Mouse (Mus musculus) thymus, postnatal 14 days (tissue): ENCODE measurements around the gene Ints6l.
"Not testable (repeated sequence)": the region's sequence is repeated elsewhere in the genome, so short reads cannot be mapped to it uniquely, and the experiment has no call there.

Experiments
- DNase-seq: peaks from one replicate; pipeline ENCODE4 v3.0.0; 2021

Ints6l gene

DNA sequence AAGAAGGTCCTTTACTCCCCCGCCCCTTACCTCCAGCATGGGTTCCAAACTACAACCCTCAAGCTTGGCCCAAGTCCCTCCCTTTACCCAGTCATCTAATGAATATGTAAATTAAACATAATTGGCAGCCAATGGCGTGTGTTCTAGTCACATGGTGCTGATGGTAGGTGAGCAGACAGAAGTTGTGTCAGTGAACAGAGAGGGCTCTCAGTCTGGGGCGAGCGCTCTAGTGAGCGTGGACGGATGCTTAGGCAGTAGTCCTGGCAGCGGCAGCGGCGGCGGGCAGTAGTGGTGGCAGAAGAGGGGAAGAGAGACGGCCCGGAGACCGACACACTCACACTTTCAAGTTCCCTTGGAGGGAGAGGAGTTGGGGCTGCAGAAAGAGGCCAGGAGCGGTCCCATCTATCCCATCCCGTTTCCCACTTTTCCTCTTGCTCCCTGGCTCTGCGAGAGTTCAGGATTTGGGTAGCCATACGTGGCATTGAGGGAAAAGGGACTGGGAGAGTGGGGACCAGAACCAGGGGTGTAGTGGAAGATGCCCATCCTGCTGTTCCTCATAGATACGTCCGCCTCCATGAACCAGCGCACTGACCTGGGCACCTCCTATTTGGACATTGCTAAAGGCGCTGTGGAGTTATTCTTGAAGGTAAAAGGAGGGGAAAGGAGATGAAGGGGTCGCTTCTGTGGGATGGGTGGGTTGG is at the start of gene Ints6l:
TSS of gene Ints6l (plus strand) at position 187 of the 701 bp plus-strand sequence.
- peak; percentile 82 for DNase-seq

DNA sequence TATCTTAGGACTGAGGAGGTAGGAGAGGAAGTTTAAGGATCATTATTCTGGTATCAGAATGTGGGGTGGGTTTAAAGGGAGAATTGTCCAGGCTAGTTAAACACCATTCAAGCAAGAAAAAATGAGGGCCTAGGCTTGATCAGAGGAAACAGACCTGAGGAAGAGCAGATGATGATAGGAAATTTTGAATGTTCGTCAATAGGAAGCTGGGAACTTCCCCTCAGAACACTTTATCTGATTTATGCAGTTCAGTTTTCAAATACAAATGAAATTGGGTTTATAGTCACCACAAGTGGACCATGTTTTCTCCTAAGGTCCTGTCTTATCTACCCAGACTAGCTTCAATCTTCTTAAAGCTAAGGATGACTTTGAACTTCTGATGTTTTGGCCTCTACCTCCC is 49.2 kb upstream of the Ints6l start:
- DNase-seq: no peak

- no peak for DNase-seq
Observed at GRCm38 (mm10) chrX:56406128-56406527, 48.5 kb upstream of the Ints6l start.

DNA sequence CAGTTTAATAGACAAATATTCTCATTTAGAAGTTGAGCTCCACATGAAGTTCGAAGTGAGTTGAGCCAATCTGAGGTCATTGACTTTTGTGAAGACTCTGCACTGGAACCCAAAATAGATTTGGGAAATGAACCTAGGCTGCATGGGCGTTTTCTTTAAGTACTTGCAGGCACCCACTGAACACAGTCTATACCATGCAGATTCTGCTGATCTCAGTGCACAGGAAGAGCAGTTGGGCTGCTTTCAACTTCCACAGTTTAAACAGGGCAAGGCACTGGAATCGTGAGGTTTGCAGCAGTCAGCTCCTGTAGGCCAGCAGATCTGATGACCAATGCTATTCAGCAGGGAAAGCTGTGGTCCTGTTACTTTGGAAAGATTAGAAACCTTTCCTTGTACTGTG is 38.4 kb upstream of the Ints6l start:
- DNase-seq: no peak

- peak; percentile 8 for DNase-seq
Observed at GRCm38 (mm10) chrX:56417541-56417940, 37.1 kb upstream of the Ints6l start.

DNA sequence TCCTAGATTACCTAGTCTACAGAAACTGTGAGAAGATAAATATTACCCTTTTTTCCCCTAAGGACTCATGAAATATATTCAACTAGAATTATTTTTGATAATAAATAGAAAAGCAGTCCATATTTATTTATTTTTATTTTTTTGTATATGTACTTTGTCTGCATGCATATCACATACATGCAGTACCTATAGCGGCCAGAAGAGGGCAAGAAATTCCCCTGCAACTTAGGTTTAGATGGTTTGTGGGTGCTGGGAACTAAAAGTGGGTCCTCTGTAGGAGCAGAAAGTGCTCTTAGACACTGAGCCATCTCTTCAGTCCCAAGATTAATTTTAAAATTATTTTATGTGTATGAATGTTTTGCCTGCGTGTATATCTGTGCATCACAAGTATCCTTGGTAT is 24.1 kb upstream of the Ints6l start:
- peak; percentile 17 for DNase-seq

DNA sequence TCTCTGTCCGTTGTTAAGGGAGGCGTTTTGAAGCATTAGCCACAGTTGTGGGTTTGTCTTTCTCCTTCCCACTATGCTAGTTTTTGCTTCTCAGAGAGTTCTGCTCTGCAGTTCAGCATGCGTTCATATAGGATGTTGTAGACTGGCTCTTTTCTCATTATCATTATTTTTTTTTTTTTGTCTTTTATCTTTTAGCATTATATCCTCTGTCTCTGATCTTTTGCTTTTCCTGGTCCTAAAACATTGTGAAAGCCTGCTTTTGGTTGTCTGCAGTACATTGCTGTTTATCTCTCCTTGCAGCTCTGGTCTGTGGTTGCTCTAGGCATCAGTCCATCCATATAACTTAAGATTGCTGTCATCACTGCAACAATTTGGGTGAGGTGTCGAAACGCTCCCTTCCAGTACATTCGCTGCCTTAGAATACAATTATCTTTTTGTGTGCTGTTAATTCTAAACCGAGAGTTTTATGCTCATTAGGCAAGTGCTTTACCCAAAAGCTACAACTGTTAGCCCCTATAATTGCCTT is 18.8 kb upstream of the Ints6l start:
- DNase-seq: no peak

DNA sequence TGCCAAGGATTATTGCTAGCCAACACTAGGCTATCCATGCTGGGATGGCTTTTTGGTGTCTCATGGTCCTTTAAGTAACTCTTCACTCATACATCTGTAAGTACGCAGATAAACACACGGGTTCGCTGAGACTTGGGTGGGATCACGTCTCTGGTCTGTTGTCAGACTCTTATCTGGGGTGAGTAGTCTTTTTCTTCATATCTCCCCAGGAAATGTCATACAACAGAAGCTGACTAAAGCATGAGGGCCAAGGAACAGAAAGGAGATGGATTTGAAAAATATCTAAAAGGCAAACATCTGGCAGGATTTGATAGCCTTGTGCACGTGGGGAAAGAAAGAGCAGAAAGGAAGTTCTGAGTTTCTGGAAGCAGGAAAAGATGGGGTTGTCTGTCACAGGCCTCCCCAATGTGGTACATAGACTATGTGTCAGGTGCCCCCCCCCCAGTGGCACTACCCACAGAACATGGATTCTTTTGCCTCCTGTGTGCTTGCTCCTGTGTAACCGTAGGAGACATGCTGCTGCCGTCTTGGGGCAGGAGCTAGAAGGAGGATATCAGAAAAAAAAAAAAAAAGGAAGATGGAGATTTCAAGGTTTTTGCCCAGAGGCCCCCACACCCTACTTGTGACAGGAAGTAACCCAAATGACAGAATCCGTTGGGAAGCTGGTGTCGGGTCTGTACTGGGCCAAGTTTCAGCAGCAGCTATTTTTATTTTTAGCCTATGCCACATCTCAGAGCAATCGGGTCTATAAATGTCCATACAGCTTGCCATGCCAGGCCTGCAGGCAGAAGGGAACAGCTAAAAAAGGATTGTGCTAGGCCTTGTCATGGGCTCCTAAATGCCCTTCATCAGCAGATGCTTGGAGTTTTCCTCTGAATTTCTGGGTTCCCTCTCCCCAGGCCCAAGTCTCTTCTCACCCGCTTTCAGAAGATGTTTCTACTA is 7.9 kb upstream of the Ints6l start:
- DNase-seq: no peak

- DNase-seq: no peak
Observed at GRCm38 (mm10) chrX:56447524-56448015, 7.1 kb upstream of the Ints6l start, which contains the start of gene Gm2174. TSS of gene Gm2174 (plus strand) at chrX:56447965.

- peak; percentile 89 for DNase-seq
Observed at GRCm38 (mm10) chrX:56455372-56456246, 952 bp downstream of the Ints6l start.

GRCm38 (mm10) chrX:56456379-56456778 is 1.7 kb downstream of the Ints6l start:
- DNase-seq: no peak

- DNase-seq: no peak
Observed at GRCm38 (mm10) chrX:56462020-56462933, 7.6 kb downstream of the Ints6l start.

GRCm38 (mm10) chrX:56464906-56465305 is 10.2 kb downstream of the Ints6l start:
- no peak for DNase-seq

- DNase-seq: no peak
Observed at GRCm38 (mm10) chrX:56467688-56468087, 13.0 kb downstream of the Ints6l start.

DNA sequence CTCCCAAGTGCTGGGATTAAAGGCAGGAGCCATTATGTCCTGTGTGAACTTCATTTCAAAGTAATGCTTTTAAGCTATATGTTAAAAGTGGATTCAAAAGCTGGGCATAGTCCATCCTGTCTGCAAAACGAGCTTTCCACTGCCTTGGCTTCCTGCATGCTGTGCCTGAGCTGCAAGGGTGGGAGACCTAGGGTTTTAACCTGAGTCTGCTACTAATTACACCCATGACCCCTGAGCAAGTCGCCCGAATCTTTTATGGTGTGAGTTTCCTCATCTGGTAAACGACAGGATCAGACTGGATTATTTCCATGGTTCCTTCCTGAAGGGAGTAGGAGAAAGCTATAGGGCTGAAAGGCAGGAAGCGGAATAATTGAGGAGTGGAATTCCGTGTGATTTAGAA is 13.8 kb downstream of the Ints6l start:
- no peak for DNase-seq

DNA sequence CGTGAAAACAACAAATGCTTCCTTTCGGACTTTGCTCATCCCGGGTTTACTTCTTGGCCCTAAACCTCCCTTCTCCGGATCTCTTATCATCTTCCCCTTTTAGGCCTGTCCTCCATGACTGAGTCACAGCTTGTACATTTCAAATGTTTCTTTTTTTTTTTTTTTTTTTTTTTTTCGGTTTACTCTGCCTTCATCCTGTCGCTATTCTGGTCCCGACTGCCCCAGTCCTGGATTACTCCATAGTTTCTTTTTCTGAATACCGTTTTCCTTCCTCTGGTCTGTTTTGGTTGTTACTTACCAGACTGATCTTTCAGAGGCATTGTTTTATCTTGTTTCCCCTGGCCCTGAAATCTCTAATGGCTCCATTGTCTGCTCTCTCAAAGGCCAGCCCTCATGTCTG is 19.4 kb downstream of the Ints6l start:
- DNase-seq: no peak

GRCm38 (mm10) chrX:56477553-56477952 is 22.9 kb downstream of the Ints6l start:
- DNase-seq: no peak

DNA sequence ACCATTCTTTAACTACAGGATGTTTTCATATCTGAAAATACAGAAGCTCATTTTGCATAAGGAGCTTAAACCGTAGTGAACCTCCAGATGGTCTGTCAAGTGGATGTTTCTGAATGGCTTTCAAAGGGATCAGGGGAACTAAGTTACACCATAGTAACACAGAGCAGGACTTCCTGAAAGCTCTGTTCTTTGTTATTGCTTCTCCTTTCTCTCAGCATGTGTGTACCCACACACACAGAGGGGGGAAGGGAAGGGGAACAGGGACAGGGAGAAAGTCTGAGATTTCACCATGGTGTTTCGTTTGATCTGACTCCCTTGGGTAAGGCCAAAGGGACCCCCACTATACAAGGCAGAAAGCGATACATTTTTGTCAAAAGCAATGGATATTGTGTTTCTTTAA is 27.2 kb downstream of the Ints6l start:
- DNase-seq: no peak

- DNase-seq: peak; percentile 75
Observed at GRCm38 (mm10) chrX:56489758-56490157, 35.1 kb downstream of the Ints6l start.

DNA sequence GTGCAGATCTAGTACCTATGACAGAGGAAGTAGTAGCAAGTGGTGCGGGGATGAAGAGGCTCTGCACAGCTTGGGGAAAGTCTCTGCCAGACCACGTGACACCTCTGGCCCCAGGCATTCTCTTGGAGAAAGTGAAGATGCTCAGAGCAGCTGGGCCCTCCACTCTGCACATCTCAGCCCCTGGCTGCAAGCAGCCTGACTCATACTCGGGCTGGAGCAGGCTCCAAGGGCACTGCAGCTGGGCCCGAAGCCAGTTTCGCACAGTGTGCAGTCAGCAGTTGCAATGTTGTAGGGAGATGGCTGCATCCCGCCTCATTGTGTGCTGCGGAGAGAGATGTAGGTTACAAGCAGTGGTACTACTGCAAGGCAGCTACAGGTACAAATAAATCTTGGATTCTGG is 42.6 kb downstream of the Ints6l start:
- DNase-seq: no peak

DNA sequence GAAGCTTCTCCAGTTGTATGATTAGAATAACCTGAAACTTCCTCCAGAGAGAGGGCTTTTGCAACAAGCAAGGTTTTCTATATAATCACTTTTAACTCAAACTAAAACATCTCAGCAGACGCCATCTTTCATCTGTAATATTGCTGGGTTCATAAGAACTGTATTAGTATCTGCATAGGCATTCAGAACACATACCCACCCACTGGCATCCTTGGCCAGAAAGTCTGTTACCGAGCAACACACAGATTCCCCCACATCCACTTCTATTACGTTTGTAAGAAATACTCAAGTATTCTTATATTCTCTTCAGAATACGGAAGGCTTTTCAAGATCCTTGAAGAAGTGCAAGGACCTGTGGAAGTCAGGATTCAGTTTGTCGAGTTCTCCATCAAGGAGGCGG is 69.8 kb downstream of the Ints6l start, which contains the start of gene Gm10477:
TSS of gene Gm10477 (plus strand) at position 301 of the 400 bp plus-strand sequence.
- not testable (repeated sequence) for DNase-seq
